Mouse (Mus musculus): Measurements from ENCODE around the gene Ptpre. TPM values are rescaled to one million over a fixed set of nuclear protein-coding genes. Genes with fewer than 3 reads are reported as not detected.
"Not testable (repeated sequence)": the region's sequence is repeated elsewhere in the genome, so short reads cannot be mapped to it uniquely, and the experiment has no call there.

Ptpre gene
- polyA plus RNA-seq, 1 experiment from 2014 or later = 2.7 TPM

- not testable (repeated sequence) for H3K27me3 ChIP-seq (ENCODE audit: control insufficient read depth, insufficient read depth, low read length); H3K4me2 ChIP-seq (replicated peaks; ENCODE audit: low read depth, low read length); ATAC-seq (ENCODE audit: insufficient number of reproducible peaks, insufficient read depth, low FRiP score, low read depth); H3K27ac ChIP-seq (ENCODE audit: low read length); H3K9ac ChIP-seq (replicated peaks; ENCODE audit: low read depth, low read length); H3K4me3 ChIP-seq (ENCODE audit: low read depth, low read length); H3K9me3 ChIP-seq (ENCODE audit: control insufficient read depth, low read depth, low read length); H3K4me1 ChIP-seq (ENCODE audit: control insufficient read depth, insufficient read depth, low read length); H3K36me3 ChIP-seq (ENCODE audit: control insufficient read depth, insufficient read depth, low read length)
- WGBS = 67% methylated on average over 7 of the region's 7 CpGs
Measured at GRCm38 (mm10) chr7:135575319-135576069, 38.2 kb downstream of the Ptpre start.

GRCm38 (mm10) chr7:135576329-135576728 lies 39.0 kb downstream of the Ptpre start:
- no peaks in the 10 kb centered on the region for H3K27me3 ChIP-seq (ENCODE audit: control insufficient read depth, insufficient read depth, low read length)
- H3K4me2 ChIP-seq (replicated peaks; ENCODE audit: low read depth, low read length) = no peak overlapping the region
- no peak overlapping the region for H3K4me3 ChIP-seq (ENCODE audit: low read depth, low read length)
- H3K9me3 ChIP-seq (ENCODE audit: control insufficient read depth, low read depth, low read length) = no peaks in the 10 kb centered on the region
- no peaks in the 10 kb centered on the region for H3K4me1 ChIP-seq (ENCODE audit: control insufficient read depth, insufficient read depth, low read length)
- WGBS = 95% methylated on average over 3 of the region's 3 CpGs
- no peak for ATAC-seq (ENCODE audit: insufficient number of reproducible peaks, insufficient read depth, low FRiP score, low read depth)
- H3K9ac ChIP-seq (replicated peaks; ENCODE audit: low read depth, low read length) = no peak overlapping the region
- H3K36me3 ChIP-seq (ENCODE audit: control insufficient read depth, insufficient read depth, low read length) = no peaks in the 10 kb centered on the region
- H3K27ac ChIP-seq (ENCODE audit: low read length) = no peak overlapping the region

GRCm38 (mm10) chr7:135578715-135579325 lies 41.5 kb downstream of the Ptpre start:
- H3K27ac ChIP-seq (ENCODE audit: low read length) = no peak overlapping the region
- WGBS = 85% methylated on average over 16 of the region's 16 CpGs

GRCm38 (mm10) chr7:135580306-135581091 lies 43.2 kb downstream of the Ptpre start:
- Histone ChIP-seq H3K9me3 (ENCODE audit: control insufficient read depth, low read depth, low read length) (no peaks in the 10 kb centered on the region), H3K27me3 (ENCODE audit: control insufficient read depth, insufficient read depth, low read length) (no peaks in the 10 kb centered on the region), H3K36me3 (ENCODE audit: control insufficient read depth, insufficient read depth, low read length) (no peaks in the 10 kb centered on the region), H3K27ac (ENCODE audit: low read length) (no peak overlapping the region), H3K4me2 (replicated peaks; ENCODE audit: low read depth, low read length) (no peak overlapping the region), H3K9ac (replicated peaks; ENCODE audit: low read depth, low read length) (no peak overlapping the region), H3K4me3 (ENCODE audit: low read depth, low read length) (no peak overlapping the region), H3K4me1 (ENCODE audit: control insufficient read depth, insufficient read depth, low read length) (no peaks in the 10 kb centered on the region)
- 71% methylated on average over 7 of the region's 7 CpGs for WGBS
- no peak for ATAC-seq (ENCODE audit: insufficient number of reproducible peaks, insufficient read depth, low FRiP score, low read depth)

More at GRCm38 (mm10) chr7:135578715-135579325, 41.5 kb downstream of the Ptpre start:
- no peak overlapping the region for H3K4me2 ChIP-seq (replicated peaks; ENCODE audit: low read depth, low read length)
- H3K27me3 ChIP-seq (ENCODE audit: control insufficient read depth, insufficient read depth, low read length) = no peaks in the 10 kb centered on the region
- no peaks in the 10 kb centered on the region for H3K36me3 ChIP-seq (ENCODE audit: control insufficient read depth, insufficient read depth, low read length)
- H3K9ac ChIP-seq (replicated peaks; ENCODE audit: low read depth, low read length) = no peak overlapping the region
- H3K4me3 ChIP-seq (ENCODE audit: low read depth, low read length) = no peak overlapping the region
- H3K4me1 ChIP-seq (ENCODE audit: control insufficient read depth, insufficient read depth, low read length) = no peaks in the 10 kb centered on the region
- no peak for ATAC-seq (ENCODE audit: insufficient number of reproducible peaks, insufficient read depth, low FRiP score, low read depth)
- no peaks in the 10 kb centered on the region for H3K9me3 ChIP-seq (ENCODE audit: control insufficient read depth, low read depth, low read length)

GRCm38 (mm10) chr7:135581128-135581527 lies 43.8 kb downstream of the Ptpre start:
- no peak for ATAC-seq (ENCODE audit: insufficient number of reproducible peaks, insufficient read depth, low FRiP score, low read depth)
- 77% methylated on average over 5 of the region's 5 CpGs for WGBS

GRCm38 (mm10) chr7:135585125-135585687 lies 47.9 kb downstream of the Ptpre start:
- Histone ChIP-seq H3K9ac (replicated peaks; ENCODE audit: low read depth, low read length) (no peak overlapping the region), H3K36me3 (ENCODE audit: control insufficient read depth, insufficient read depth, low read length) (no peaks in the 10 kb centered on the region), H3K4me1 (ENCODE audit: control insufficient read depth, insufficient read depth, low read length) (no peaks in the 10 kb centered on the region), H3K4me2 (replicated peaks; ENCODE audit: low read depth, low read length) (no peak overlapping the region), H3K27ac (ENCODE audit: low read length) (no peak overlapping the region), H3K9me3 (ENCODE audit: control insufficient read depth, low read depth, low read length) (no peaks in the 10 kb centered on the region), H3K4me3 (ENCODE audit: low read depth, low read length) (no peak overlapping the region), H3K27me3 (ENCODE audit: control insufficient read depth, insufficient read depth, low read length) (no peaks in the 10 kb centered on the region)
- WGBS = 86% methylated on average over 1 of the region's 1 CpGs
- no peak for ATAC-seq (ENCODE audit: insufficient number of reproducible peaks, insufficient read depth, low FRiP score, low read depth)

More at GRCm38 (mm10) chr7:135581128-135581527, 43.8 kb downstream of the Ptpre start:
- no peak overlapping the region for H3K4me3 ChIP-seq (ENCODE audit: low read depth, low read length)
- H3K4me1 ChIP-seq (ENCODE audit: control insufficient read depth, insufficient read depth, low read length) = no peaks in the 10 kb centered on the region
- no peak overlapping the region for H3K27ac ChIP-seq (ENCODE audit: low read length)
- no peak overlapping the region for H3K4me2 ChIP-seq (replicated peaks; ENCODE audit: low read depth, low read length)
- H3K9ac ChIP-seq (replicated peaks; ENCODE audit: low read depth, low read length) = no peak overlapping the region
- H3K27me3 ChIP-seq (ENCODE audit: control insufficient read depth, insufficient read depth, low read length) = no peaks in the 10 kb centered on the region
- H3K36me3 ChIP-seq (ENCODE audit: control insufficient read depth, insufficient read depth, low read length) = no peaks in the 10 kb centered on the region
- H3K9me3 ChIP-seq (ENCODE audit: control insufficient read depth, low read depth, low read length) = no peaks in the 10 kb centered on the region

GRCm38 (mm10) chr7:135586402-135586801 lies 49.1 kb downstream of the Ptpre start:
- ATAC-seq (ENCODE audit: insufficient number of reproducible peaks, insufficient read depth, low FRiP score, low read depth) = no peak
- H3K27ac ChIP-seq (ENCODE audit: low read length) = no peak overlapping the region

GRCm38 (mm10) chr7:135587821-135588575 lies 50.7 kb downstream of the Ptpre start:
- Histone ChIP-seq H3K36me3 (ENCODE audit: control insufficient read depth, insufficient read depth, low read length) (no peaks in the 10 kb centered on the region), H3K27me3 (ENCODE audit: control insufficient read depth, insufficient read depth, low read length) (no peaks in the 10 kb centered on the region), H3K4me1 (ENCODE audit: control insufficient read depth, insufficient read depth, low read length) (no peaks in the 10 kb centered on the region), H3K4me3 (ENCODE audit: low read depth, low read length) (no peak overlapping the region), H3K27ac (ENCODE audit: low read length) (no peak overlapping the region), H3K9me3 (ENCODE audit: control insufficient read depth, low read depth, low read length) (no peaks in the 10 kb centered on the region), H3K4me2 (replicated peaks; ENCODE audit: low read depth, low read length) (no peak overlapping the region), H3K9ac (replicated peaks; ENCODE audit: low read depth, low read length) (no peak overlapping the region)
- 53% methylated on average over 2 of the region's 2 CpGs for WGBS
- ATAC-seq (ENCODE audit: insufficient number of reproducible peaks, insufficient read depth, low FRiP score, low read depth) = no peak

More at GRCm38 (mm10) chr7:135586402-135586801, 49.1 kb downstream of the Ptpre start:
- 35% methylated on average over 4 of the region's 4 CpGs for WGBS
- Histone ChIP-seq H3K9ac (replicated peaks; ENCODE audit: low read depth, low read length) (no peak overlapping the region), H3K27me3 (ENCODE audit: control insufficient read depth, insufficient read depth, low read length) (no peaks in the 10 kb centered on the region), H3K4me1 (ENCODE audit: control insufficient read depth, insufficient read depth, low read length) (no peaks in the 10 kb centered on the region), H3K4me3 (ENCODE audit: low read depth, low read length) (no peak overlapping the region), H3K9me3 (ENCODE audit: control insufficient read depth, low read depth, low read length) (no peaks in the 10 kb centered on the region), H3K36me3 (ENCODE audit: control insufficient read depth, insufficient read depth, low read length) (no peaks in the 10 kb centered on the region), H3K4me2 (replicated peaks; ENCODE audit: low read depth, low read length) (no peak overlapping the region)
